Mouse (Mus musculus): ENCODE measurements around the gene Med25. TPM values are rescaled to one million over a fixed set of nuclear protein-coding genes. Genes with fewer than 3 reads are reported as not detected.

The Med25 gene
- polyA plus RNA-seq, 1 experiment from 2014 or later: 64.4 TPM

DNA sequence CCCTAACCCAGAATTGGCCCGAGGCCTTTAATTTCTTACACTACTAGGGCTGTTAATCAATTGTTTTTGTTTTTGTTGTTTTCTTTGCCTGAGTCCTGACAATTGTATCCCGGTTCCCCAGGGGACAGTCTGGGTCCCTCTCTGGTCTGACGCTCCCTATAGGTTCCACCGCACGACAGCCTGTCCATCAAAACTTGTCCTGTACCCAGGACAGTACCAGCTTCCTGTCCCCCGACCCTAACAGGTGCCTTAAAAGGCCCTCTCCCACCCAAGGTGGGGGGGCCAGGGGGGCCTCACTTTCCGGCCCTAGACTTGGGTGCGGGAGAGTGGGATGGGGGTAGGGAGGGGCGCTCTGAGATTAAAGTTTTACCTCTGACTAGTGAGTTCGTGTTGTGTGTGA is 37.5 kb downstream of the Med25 start:
- peak; percentile 67 for TF ChIP-seq EP300 (optimal IDR thresholded peaks at IDR 0.05)
- TF ChIP-seq CTCF (IDR thresholded peaks at IDR 0.05; ENCODE audit: low read depth): no peak
- Histone ChIP-seq H3K9me3 (ENCODE audit: control insufficient read depth, low read length) (no peaks in the 10 kb centered on the region), H3K4me1 (replicated peaks; ENCODE audit: control insufficient read depth, insufficient read depth) (peaks cover 10% of the 10 kb centered on the region), H3K27me3 (ENCODE audit: control insufficient read depth, insufficient read depth, low read length) (no peaks in the 10 kb centered on the region), H3K9ac (ENCODE audit: low read length) (0 out of 2 replicates have a peak overlapping the region, but pooled peaks have one; percentile 72), H3K4me2 (replicated peaks; ENCODE audit: low read depth) (peak overlapping the region; percentile 88), H3K27ac (replicated peaks) (peak overlapping the region; percentile 88), H3K36me3 (ENCODE audit: control insufficient read depth, insufficient read depth, low read length) (no peaks in the 10 kb centered on the region; the same call in 1 of the 2 replicates), H3K4me3 (ENCODE audit: low read depth, low read length) (peak overlapping the region; percentile 57)
- ATAC-seq (ENCODE audit: low FRiP score, low TSS enrichment) (peak; percentile 3; the same call in 1 of the 2 replicates), DNase-seq (ENCODE audit: low spot score) (no peak)
- WGBS: 34% methylated on average over 10 of the region's 10 CpGs

DNA sequence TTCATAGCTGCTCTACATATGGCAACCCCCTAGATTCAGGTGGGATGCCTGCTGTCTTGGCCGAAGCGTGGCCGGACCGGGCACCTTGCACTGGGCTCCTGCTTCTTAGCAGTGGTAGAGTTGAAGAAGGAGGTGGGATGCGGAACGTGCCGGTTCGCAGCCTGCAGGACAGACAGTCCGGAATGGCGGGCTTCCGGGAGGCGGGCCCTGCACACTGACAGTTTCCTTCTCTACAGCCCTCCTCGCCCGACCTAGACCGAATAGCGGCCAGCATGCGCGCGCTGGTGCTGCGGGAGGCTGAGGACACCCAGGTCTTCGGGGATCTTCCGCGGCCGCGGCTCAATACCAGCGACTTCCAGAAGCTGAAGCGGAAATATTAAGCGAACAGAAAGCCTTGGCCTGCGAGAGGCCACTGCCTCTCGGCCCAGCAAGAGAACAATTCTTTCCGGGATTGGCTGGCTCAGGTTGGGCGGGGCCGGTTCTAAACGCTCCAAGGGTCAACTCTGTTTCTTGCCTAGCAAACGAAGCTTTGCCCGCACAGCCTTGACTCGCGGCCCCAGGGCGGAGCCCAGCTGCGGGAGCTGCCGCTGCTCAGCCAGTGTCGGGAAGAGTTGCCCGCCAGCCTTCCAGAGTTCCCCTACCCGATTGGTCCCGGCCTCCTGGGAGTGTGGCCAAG is 38.0 kb downstream of the Med25 start:
- 1% methylated on average over 45 of the region's 45 CpGs for WGBS
- TF ChIP-seq EP300 (optimal IDR thresholded peaks at IDR 0.05): no peak
- TF ChIP-seq CTCF (IDR thresholded peaks at IDR 0.05; ENCODE audit: low read depth): 0 out of 2 replicates have a peak, but pooled peaks have one; percentile 1
- Histone ChIP-seq H3K4me2 (replicated peaks; ENCODE audit: low read depth) (peak overlapping the region; percentile 88), H3K4me1 (replicated peaks; ENCODE audit: control insufficient read depth, insufficient read depth) (peaks cover 10% of the 10 kb centered on the region), H3K4me3 (ENCODE audit: low read depth, low read length) (peak overlapping the region; percentile 57), H3K27ac (replicated peaks) (peak overlapping the region; percentile 88), H3K9ac (ENCODE audit: low read length) (peak overlapping the region; percentile 72), H3K27me3 (ENCODE audit: control insufficient read depth, insufficient read depth, low read length) (no peaks in the 10 kb centered on the region), H3K36me3 (ENCODE audit: control insufficient read depth, insufficient read depth, low read length) (no peaks in the 10 kb centered on the region; the same call in 1 of the 2 replicates), H3K9me3 (ENCODE audit: control insufficient read depth, low read length) (no peaks in the 10 kb centered on the region)
- ATAC-seq (ENCODE audit: low FRiP score, low TSS enrichment) (peak; percentile 82), DNase-seq (ENCODE audit: low spot score) (peak; percentile 95)

DNA sequence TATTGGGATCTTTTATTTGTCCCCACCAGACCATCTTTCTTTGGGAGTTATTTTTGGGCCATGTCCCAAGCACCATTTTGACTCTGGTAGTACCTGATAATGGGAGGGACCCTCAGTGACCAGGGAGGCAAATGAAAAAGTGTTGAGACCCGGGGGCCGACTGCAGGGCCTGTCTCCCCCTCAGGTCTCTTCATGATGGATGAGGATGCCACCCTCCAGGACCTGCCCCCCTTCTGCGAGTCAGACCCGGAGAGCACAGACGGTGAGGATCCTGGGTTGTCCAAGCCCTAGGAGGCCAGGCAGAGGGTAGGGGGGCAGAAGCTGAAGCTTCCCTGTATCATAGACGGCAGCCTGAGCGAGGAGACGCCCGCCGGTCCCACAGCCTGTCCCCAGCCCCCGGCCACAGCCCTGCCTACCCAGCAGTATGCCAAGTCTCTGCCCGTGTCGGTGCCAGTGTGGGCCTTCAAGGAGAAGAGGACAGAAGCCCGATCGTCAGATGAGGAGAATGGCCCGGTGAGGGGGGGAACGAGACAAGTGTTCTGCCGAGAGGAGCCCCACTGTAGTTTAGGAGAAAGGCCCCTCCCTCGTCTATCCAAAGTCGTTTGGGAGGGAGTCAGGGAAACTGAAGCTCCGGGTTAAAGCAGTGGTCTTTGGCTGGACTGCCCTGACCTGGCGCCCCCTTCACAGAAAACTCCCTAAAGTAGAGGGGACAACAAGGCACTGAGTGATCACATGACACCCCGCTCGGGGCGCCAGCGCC is 38.7 kb downstream of the Med25 start:
- Histone ChIP-seq H3K9ac (ENCODE audit: low read length) (peak overlapping the region; percentile 72), H3K9me3 (ENCODE audit: control insufficient read depth, low read length) (no peaks in the 10 kb centered on the region), H3K36me3 (ENCODE audit: control insufficient read depth, insufficient read depth, low read length) (no peaks in the 10 kb centered on the region; the same call in 1 of the 2 replicates), H3K4me1 (replicated peaks; ENCODE audit: control insufficient read depth, insufficient read depth) (peaks cover 10% of the 10 kb centered on the region), H3K27me3 (ENCODE audit: control insufficient read depth, insufficient read depth, low read length) (no peaks in the 10 kb centered on the region), H3K4me2 (replicated peaks; ENCODE audit: low read depth) (peak overlapping the region; percentile 88), H3K4me3 (ENCODE audit: low read depth, low read length) (peak overlapping the region; percentile 57), H3K27ac (replicated peaks) (peak overlapping the region; percentile 88)
- ATAC-seq (ENCODE audit: low FRiP score, low TSS enrichment) (no peak), DNase-seq (ENCODE audit: low spot score) (no peak)
- WGBS: 27% methylated on average over 26 of the region's 26 CpGs
- TF ChIP-seq EP300 (optimal IDR thresholded peaks at IDR 0.05): no peak
- no peak for TF ChIP-seq CTCF (IDR thresholded peaks at IDR 0.05; ENCODE audit: low read depth)

DNA sequence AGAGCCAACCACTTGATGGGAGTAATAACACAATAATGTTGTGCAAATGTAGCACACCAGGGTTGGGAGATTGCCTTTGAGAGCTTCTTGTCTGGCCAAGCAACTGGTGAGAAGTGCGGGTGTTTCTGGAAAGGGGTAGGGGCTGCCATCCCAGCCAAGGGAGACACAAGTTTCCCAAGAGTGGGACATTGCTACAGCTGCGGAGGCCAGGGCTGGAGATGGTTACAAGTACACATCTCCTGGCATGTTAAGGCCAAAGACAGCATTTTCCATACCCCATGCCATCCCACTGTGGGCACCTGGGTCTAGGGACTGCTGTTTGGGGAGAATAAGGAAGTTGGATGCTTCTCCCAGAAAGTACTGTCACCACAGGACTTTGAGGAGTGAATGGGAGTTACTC is 39.4 kb downstream of the Med25 start:
- WGBS: 94% methylated on average over 2 of the region's 2 CpGs

DNA sequence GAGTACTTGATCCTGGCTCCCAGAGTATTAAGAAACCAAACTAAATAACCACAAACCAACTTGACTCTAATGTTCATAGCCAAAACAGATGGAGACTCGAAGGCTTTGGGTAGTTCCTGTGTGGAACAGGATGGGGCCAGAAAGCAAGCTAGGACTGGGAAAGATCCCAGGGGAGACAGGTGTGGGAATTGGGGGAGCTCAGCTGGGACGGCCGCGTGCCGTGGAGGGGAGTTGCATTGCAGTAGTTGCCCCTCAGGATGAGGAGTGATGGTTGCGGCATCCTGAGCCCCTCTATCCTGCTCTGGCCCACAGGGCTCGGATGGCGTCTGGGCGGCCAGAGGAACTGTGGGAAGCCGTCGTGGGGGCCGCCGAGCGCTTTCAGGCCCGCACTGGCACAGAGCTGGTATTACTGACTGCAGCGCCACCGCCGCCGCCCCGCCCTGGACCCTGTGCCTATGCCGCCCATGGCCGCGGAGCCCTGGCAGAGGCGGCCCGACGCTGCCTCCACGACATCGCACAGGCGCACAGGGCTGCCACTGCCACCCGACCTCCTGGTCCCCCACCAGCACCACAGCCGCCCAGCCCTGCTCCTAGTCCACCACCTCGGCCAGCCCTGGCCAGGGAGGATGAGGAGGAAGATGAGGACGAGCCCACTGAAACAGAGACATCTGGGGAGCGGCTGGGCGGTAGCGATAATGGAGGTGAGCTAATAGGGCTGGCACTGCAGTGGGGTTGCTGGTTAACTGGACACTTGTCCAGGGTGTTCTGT is 40.1 kb downstream of the Med25 start:
- 91% methylated on average over 35 of the region's 36 CpGs for WGBS
- Histone ChIP-seq H3K9ac (ENCODE audit: low read length) (no peak overlapping the region), H3K27ac (replicated peaks) (no peak overlapping the region), H3K4me1 (replicated peaks; ENCODE audit: control insufficient read depth, insufficient read depth) (peaks cover 12% of the 10 kb centered on the region), H3K36me3 (ENCODE audit: control insufficient read depth, insufficient read depth, low read length) (no peaks in the 10 kb centered on the region; the same call in 1 of the 2 replicates), H3K4me3 (ENCODE audit: low read depth, low read length) (no peak overlapping the region), H3K9me3 (ENCODE audit: control insufficient read depth, low read length) (no peaks in the 10 kb centered on the region), H3K4me2 (replicated peaks; ENCODE audit: low read depth) (no peak overlapping the region), H3K27me3 (ENCODE audit: control insufficient read depth, insufficient read depth, low read length) (no peaks in the 10 kb centered on the region)
- no peak for DNase-seq (ENCODE audit: low spot score)
- TF ChIP-seq CTCF (IDR thresholded peaks at IDR 0.05; ENCODE audit: low read depth) (no peak), EP300 (optimal IDR thresholded peaks at IDR 0.05) (no peak)
- ATAC-seq (ENCODE audit: low FRiP score, low TSS enrichment): no peak

More for the DNA sequence above, 39.4 kb downstream of the Med25 start:
- DNase-seq (ENCODE audit: low spot score): no peak
- Histone ChIP-seq H3K4me2 (replicated peaks; ENCODE audit: low read depth) (0 out of 2 replicates have a peak overlapping the region, but pooled peaks have one; percentile 88), H3K4me3 (ENCODE audit: low read depth, low read length) (no peak overlapping the region), H3K27me3 (ENCODE audit: control insufficient read depth, insufficient read depth, low read length) (no peaks in the 10 kb centered on the region), H3K9me3 (ENCODE audit: control insufficient read depth, low read length) (no peaks in the 10 kb centered on the region), H3K4me1 (replicated peaks; ENCODE audit: control insufficient read depth, insufficient read depth) (peaks cover 10% of the 10 kb centered on the region), H3K27ac (replicated peaks) (no peak overlapping the region), H3K36me3 (ENCODE audit: control insufficient read depth, insufficient read depth, low read length) (no peaks in the 10 kb centered on the region; the same call in 1 of the 2 replicates), H3K9ac (ENCODE audit: low read length) (no peak overlapping the region)
- TF ChIP-seq CTCF (IDR thresholded peaks at IDR 0.05; ENCODE audit: low read depth) (no peak), EP300 (optimal IDR thresholded peaks at IDR 0.05) (no peak)
- ATAC-seq (ENCODE audit: low FRiP score, low TSS enrichment): no peak
